Mouse (Mus musculus): Measurements from ENCODE around the gene Ccdc34.

DNA sequence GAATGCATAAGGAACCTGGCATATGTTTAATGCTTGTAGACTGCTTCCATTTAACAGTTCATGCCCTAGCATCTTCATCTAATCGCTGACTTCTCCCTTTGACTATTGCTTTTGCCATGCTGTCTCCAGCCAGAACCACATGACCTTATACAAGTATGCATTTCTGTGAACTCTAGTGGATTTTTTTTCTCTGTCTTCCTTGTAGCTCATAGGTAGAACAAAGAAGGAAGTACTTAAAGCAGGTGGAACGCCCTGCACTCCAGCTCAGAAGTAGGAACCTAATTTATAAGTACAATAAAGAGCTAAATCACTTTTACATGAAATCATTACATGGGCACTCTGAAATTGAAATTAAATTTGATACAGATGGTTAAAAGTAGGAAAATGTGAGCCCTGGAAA lies 65.4 kb downstream of the Ccdc34 start:
- TF ChIP-seq CTCF (conservative IDR thresholded peaks at IDR 0.05; ENCODE audit: low read length) (no peak), NANOG (IDR thresholded peaks at IDR 0.05; ENCODE audit: borderline replicate concordance, low read length) (no peak), POU5F1 (IDR thresholded peaks at IDR 0.05; ENCODE audit: borderline replicate concordance, low read length) (no peak)

Measured in E14TG2a.4 (cell line).